Mouse (Mus musculus) cerebellum, adult 11 months (tissue): ENCODE data around the gene Asb4.

Source experiments
- DNase-seq: peaks from one replicate; pipeline ENCODE4 v3.0.0; 2022

Gene Asb4

GRCm38 (mm10) chr6:5448396-5448795 lies 65.2 kb downstream of the Asb4 start:
- no peak for DNase-seq

- no peak for DNase-seq
Measured at GRCm38 (mm10) chr6:5449878-5450277, 66.7 kb downstream of the Asb4 start.

- no peak for DNase-seq
Measured at GRCm38 (mm10) chr6:5455836-5456235, 72.7 kb downstream of the Asb4 start.

- no peak for DNase-seq
Measured at GRCm38 (mm10) chr6:5470480-5471318, 87.5 kb downstream of the Asb4 start.

- DNase-seq = no peak
Measured at GRCm38 (mm10) chr6:5472692-5473091, 89.5 kb downstream of the Asb4 start.

GRCm38 (mm10) chr6:5474021-5474420 lies 90.8 kb downstream of the Asb4 start:
- DNase-seq = no peak

GRCm38 (mm10) chr6:5481066-5481465 lies 97.9 kb downstream of the Asb4 start:
- no peak for DNase-seq

GRCm38 (mm10) chr6:5482270-5482783 lies 99.1 kb downstream of the Asb4 start:
- no peak for DNase-seq
